Mouse (Mus musculus): ENCODE results near the gene Apol11b.

DNA sequence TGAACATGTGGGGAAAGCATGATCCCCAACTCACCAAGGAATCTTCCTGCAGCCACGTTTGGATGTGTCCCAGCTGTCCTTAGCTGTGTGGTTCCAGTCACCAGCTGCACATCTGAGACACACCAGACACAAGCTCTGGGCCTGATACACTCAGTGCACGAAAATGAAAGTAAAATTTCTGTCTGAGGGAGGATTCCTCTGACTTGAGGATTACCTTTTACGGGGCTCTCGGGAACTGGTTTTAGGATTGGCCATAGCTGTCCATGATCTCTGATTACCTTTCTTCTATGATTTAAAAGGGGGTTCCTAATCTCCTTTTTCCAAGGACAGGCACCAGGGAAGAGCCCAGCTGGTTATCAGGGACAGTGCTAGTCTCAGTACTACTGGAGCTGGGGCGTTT lies 47.1 kb downstream of the Apol11b start, which contains the start of gene Apol10b:
- TF ChIP-seq CTCF (conservative IDR thresholded peaks at IDR 0.05; ENCODE audit: low read length) = no peak
- no peak for TF ChIP-seq POU5F1 (IDR thresholded peaks at IDR 0.05; ENCODE audit: borderline replicate concordance, low read length)

All from E14TG2a.4 (cell line).